Mouse (Mus musculus) gastrocnemius, adult 18-20 months (tissue): Measurements from ENCODE around the gene Dnaaf2. TPM values are rescaled to one million over a fixed set of nuclear protein-coding genes. Genes with fewer than 3 reads are reported as not detected.

Experiments used
- DNase-seq: peaks from one replicate; pipeline ENCODE4 v3.0.0; 2021; ENCODE audit warnings: low spot score
- total RNA-seq, 2 experiments: library from RNA; stranded (reverse); gene quantifications; 2 replicates each; pipeline ENCODE4 v1.2.3; 2021

Dnaaf2 gene
- total RNA-seq, 2 experiments from 2014 or later = 0.59 to 0.73 TPM

DNA sequence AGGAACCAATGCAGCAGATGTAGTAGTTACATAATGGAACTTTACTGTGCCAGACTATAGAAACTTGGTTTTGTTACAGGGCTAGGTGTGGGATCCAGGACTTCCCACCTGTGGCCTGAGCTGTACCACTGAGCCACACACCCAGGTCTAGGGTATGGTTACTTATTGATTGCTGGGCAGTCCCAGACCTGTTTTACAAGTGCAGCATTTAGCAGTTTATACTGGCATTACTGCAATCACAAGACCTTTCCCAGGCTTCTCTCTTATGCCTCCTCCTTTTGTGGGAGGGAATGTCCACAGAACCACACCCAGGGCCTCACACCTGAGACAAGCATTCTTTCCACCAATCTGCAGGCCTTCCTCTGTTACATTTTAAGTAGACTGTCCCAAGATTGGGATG, 756 bp upstream of the Dnaaf2 start:
- DNase-seq = no peak

DNA sequence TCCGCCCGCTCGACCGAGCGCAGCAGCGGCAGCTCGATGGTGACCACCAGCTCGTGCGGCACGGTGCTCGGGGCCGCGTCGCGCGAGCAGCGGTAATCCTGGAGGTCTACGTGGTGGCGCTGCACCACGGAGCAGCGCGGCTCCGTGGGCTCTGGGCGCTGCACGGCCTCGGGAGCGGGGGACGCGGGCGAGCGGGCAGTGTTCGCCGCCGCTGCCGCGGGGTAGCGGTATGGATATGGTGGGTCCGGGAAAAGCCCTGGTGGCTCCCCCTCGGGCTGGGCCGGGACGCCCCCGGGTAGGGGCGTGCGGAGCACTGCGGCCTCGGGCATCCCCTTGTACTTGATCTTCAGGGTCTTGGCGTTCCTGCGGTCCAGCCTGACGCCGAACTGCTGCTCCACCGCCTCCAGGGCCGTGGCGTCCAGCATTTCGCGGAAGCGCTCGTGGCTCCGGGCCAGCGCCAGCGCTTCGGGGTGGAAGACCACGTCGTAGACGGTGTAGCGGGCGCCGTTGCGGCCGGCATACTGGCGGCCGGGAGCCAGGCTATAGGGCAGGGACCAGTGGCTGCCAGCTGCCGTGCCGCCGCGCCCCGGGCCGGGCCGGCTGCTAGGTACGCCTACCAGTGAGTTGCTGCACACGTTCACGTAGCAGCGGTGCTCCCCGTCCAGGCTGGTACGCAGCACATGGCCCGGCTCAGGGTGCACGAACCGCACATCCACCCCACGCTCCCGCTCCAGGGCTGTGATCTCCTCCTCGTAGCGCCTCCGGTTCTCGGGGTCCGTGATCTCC, 658 bp downstream of the Dnaaf2 start:
- peak; percentile 34 for DNase-seq

DNA sequence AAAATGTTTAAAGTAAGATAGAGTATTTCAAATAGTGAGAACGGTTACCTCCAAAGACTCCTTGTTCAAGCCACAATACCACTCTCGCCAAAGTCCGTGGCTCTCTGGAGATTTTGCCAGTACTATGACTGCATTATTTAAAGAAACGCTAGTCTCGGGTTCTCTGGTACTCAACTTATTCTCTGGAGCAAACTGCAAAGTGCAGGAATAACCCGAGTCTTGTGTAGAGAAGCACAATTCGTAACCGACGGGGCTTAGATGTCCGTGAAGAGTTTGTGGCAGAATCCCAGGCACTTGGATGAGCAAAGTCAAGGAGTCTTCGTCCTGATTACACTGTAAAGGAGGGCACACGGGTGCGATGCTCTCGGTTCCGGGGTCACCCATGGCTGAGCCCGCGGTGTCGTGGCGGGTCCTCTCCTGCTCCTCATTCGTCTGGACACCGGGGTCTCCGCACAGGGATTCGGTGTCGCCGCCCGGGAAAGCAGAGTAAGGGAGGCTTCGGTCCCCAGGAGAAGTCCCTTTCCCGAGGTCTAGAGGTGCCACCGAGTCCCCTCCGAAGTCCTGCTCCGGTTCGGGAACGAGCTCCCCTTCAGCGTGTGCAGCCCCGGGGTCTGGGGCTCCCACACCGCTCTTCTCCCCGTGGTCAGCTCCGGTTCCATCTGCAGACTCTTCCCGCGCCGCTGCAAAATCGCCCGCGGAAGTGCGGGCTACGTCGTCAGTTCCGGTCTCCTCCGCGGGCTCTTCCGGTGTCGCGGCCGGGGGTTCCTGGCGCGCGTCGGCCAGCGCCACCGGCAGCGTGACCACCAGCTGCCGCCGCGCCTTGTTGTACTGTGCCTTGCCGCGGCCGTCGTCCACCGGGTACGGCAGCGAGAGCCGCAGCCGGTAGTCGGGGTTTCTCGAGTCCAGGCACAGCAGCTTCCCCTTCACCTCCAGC, 1.5 kb downstream of the Dnaaf2 start, which contains the start of gene Gm49383:
Gene Gm49383, minus strand, starts transcription at position 661 of the 934 bp plus-strand sequence.
- DNase-seq = peak; percentile 55

DNA sequence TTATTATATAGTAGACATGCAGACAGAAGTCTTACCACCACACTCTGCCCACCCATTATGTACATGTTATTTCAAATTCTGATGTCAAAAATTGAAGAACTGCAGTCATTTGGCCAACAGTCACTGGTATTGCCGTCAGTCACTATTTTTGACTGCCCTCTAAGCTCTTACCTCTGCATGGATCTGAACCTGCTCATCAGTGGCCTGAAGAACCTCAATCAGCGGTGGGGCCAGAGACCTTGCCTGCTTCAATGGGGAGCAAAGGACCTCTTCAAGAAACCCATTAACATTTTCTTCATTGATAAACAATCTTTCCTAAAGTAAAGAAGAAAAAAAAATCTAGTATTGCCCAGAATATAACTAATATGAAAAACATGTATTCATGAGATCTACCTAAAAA, 5.6 kb downstream of the Dnaaf2 start:
- DNase-seq = no peak

DNA sequence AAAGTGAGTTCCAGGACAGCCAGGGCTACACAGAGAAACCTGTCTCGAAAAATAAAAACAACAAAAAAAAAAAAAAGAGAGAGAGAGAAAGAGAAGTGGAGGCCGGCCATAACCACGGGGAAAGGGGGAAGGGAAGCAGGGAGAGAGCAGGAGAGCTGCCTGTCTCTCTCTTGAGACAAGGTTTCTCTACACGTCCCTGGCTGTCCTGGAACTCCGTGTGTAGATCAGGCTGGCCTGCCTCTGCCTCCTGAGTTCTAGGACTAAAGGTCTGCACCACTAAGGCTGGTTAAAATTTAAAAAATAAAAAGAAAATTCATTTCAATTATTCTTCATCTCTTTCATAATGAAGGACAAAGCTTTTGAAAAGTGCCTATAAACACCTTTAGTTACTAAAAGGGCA, 6.8 kb downstream of the Dnaaf2 start:
- no peak for DNase-seq

DNA sequence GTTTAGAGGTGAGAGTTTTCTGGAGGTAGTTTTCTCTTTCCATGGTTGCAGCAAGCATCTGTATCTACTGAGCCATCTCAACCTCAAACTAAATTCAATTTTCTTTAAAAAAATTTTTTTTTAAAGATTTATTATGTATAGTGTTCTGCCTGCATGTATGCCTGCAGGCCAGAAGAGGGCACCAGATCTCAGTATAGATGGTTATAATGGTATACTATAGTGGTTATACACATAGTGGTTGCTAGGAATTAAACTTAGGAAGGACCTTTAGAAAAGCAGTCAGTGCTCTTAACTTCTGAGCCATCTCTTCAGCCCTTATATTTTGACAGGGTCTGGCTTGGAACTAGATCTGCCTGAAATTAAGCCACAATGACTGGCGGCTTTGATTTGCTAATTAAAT, 7.7 kb downstream of the Dnaaf2 start:
- no peak for DNase-seq

DNA sequence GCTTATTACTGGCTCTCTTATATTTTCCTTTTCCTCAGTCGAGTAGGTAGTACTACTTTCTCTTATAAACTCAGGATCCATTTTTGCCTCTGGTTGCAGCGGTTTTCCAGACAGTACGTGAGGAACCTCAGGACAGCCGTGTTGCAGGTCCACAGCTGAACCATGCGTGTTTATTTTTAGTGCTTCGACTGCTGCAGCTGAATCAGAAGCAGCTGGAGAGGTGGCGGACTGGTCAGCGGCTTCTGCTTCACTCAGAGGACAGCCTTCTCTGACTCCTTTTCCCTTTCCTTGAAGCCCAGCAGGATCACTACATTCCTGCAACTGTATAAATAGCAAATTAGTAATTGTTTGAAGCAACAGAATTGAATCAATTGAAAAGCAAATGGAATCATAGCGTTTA, 8.2 kb downstream of the Dnaaf2 start:
- DNase-seq = no peak

DNA sequence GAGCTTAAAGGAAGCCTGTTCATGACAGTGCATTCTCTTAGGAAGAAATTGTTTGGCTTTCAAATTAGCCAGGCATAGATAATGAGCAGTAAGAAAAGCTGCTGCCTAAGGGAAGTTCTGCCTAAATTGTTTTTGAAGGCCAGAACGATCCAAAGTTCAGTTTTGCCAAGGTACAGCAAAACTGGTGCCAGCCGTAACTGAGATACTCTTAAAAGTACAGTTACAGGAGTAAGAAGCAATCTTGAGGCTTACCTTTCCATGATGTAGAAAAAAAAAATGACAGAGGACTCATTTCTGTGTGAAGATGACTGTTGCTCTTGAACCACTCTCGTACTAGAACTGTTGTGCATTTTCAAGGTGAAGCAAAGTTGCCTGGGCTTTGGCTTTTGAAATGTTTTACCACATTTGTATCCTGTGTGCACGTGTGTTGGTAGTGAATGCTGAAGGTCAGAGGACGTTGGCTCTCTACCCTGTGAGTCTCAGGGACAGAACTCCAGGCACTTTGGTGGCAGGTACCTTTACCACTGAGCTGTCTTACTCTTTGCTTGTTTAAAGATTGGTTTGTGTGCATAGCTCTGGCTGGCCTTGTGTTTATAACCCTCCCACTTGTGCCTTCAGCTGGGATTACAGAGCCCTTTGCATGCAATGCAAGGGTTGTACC, 11.3 kb downstream of the Dnaaf2 start:
- DNase-seq = no peak

DNA sequence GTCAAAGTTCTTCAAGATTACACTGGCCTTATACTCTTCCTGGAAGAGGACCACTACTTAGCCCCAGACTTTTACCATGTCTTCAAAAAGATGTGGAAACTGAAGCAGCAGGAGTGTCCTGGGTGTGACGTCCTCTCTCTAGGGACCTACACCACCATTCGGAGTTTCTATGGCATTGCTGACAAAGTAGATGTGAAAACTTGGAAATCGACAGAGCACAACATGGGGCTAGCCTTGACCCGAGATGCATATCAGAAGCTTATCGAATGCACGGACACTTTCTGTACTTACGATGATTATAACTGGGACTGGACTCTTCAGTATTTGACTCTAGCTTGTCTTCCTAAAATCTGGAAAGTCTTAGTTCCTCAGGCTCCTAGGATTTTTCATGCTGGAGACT, 12.9 kb downstream of the Dnaaf2 start:
- no peak for DNase-seq

DNA sequence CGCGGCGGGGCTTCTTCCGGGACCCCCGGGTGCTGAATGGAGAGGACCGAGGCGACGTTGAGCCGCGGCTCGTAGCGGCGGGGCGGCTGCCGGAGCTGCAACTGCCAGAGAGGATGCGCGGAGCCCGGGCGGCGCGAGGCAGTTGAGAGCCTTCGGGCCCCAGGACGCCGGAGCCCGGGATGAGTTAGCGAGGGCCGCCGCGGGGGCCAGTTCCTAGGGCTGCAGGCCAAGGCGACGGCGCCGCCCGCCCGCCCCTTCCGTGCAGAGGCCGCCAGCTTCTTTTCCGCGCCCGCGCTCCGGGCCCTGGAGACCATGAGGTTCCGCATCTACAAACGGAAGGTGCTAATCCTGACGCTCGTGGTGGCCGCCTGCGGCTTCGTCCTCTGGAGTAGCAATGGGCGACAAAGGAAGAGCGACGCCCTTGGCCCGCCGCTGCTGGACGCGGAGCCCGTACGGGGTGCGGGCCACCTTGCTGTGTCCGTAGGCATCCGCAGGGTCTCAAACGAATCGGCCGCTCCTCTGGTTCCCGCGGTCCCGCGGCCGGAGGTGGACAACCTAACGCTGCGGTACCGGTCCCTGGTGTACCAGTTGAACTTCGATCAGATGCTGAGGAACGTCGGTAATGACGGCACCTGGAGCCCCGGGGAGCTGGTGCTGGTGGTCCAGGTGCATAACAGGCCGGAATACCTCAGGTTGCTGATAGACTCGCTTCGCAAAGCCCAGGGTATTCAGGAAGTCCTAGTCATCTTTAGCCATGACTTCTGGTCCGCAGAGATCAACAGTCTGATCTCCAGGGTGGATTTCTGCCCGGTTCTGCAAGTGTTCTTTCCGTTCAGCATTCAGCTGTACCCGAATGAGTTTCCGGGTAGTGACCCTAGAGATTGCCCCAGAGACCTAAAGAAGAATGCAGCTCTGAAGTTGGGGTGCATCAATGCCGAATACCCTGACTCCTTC, 13.6 kb downstream of the Dnaaf2 start:
- peak; percentile 41 for DNase-seq

DNA sequence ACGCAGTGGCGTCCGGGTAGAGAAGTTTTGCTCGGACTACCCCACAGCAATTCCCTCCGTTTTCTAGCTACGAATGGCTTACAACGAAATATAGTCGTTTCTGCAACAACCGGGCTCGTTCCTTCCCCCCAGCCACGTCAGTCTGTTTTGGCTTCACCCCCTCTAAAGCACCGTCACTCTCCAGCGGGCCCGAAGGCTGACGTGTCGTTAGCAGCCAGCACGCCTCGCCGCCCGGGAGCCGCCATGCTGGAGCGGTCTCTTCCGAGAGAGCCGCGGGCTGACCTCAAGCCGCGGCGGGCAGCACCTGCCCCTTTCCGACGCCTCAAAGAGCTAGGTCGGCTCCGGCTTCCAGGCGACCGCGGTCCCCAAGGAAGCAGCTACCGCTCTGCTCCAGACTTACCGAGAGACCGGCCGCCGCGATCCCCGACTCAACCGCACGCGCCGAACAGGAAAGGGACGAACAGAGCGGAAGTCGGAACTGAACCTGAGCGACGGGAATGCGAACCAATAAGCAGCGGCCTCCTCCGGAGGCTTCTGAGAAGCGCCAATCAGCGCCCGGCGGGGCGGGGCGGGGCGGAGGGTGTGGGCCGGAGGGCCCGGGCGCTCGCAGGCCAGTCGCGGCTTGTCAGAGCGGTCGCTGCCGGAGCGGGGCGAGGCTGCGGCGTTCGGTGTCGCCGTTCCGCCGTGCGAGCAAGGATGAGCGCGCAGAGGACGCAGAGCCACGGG, 14.5 kb downstream of the Dnaaf2 start, which contains the start of the genes Rpl36al and Mgat2:
Gene Rpl36al, minus strand, starts transcription at position 501 of the 726 bp plus-strand sequence.
Gene Mgat2, plus strand, starts transcription at position 575 of the 726 bp plus-strand sequence.
- peak; percentile 99 for DNase-seq

DNA sequence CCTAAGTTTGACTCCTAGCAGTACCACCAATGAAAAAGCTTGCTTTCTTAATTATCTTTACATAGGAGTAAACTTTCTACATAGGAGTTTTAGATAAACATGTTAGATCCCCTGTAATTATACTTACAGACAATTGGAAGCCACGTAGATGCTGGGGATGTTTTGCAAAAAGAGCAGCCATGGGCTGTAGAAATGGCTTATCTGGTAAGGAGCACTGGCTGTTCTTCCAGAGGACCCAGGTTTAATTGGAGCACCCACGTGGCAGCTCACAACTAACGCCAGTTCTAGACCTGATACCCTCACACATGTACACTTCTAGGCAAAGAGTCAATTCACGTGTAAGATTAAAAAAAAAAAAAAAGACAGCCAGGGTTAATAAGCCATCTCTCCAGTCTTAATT, 16.4 kb downstream of the Dnaaf2 start:
- no peak for DNase-seq

DNA sequence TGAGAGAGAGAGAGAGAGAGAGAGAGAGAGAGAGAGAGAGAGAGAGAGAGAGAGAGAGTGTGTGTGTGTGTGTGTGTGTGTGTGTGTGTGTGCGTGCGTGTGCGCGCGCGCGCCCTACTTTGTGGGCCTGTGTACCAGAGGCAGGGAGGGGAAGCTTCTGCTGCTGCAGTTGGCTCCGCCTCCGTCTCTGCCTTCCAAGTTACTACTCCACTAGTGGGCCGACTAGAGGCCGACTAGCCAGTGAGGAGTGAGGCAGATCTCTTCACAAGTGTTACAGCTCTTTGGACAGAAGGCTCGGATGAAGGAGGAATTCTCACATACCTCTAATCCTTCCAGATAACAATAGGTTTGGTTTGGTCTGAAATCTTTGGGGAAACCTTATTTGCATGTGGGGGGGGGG, 18.9 kb downstream of the Dnaaf2 start:
- no peak for DNase-seq

DNA sequence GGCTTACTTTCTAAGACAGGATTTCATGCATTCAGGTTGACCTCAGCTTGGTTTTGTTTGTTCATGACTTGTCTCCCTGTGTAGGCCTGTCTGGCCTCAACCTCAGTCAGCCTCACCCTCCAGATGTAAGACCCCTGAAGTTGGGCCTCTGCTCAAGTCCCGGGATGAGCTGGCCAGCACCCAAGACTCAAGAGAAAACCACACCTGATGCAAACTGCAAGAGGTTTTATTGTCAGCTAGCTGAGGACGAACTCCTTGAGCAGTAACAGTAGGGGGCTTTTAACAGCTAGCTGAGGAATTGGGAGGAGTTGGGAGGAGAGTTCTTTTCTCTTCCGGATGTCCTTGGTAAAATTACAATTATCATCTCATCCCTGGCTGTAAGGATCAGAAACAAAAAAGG, 20.7 kb downstream of the Dnaaf2 start:
- DNase-seq = no peak

DNA sequence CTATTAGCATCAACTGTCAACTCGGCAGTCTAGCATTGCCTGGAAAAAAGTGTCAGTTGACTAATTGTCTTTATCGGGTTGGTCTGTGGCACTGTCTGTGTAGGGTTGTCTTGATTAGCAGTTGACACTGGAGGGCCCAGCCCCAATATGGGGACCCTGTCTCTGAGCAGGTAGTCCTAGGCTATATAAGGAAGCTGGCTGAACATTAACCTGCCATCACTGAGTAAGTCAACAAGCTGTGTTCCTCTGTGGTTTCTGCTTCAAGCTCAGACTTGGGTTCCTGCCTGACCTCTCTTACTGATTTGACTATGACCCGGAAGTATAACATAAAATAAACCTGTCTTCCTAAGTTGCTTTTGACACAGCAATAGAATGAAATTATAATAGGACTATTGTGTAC, 22.3 kb downstream of the Dnaaf2 start:
- no peak for DNase-seq

DNA sequence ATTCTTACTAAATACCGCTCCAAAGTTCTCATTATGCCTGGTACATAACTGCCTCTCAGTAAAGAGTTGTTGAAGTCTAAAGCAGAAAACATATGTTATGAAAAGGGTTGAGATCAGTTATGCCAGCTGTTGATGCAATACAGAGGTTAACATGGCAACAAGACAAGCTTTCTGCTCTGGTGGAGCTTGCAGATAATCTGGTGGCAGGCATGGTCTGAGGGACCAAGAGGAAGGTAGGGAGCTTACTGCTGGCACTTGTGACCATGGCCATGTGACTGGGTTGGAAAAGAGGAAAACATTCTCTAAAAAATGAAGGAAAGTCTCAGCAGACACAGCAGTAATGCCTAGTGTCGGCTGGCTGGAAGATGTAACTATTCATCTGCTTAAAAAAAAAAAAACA, 26.9 kb downstream of the Dnaaf2 start:
- DNase-seq = no peak

DNA sequence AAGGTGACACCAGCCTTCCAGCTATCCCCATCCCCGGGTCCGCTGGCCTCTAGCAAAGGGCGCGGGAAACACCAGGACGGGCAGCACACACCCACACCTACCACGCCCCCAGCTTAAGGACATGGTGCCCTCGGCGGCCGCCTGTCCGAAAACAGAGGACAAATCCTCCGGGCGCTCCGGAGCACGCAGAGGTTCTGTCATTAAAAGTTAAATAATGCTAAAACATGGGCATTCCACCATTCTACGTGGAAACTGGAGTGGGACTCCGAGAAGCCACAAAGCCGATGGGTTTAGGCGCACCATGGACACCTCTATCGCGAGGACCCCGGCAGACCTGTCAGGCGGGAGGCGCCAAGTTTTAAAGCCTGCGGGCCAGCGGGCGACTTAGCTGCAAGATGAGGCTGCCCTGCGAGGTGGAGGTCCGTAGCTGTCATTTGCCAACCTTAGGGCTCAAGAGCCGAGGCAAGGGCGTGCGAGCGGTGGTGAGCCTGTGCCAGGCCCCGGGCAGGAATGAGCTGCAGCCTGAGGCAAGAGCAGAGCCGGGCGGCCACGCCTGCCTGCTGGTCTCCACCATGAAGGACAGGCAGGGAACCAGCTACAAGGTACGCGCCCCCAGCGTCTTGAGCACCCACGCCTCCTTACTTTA, 29.6 kb downstream of the Dnaaf2 start, which contains the start of gene Lrr1:
Gene Lrr1, plus strand, starts transcription at position 354 of the 646 bp plus-strand sequence.
- peak; percentile 89 for DNase-seq

DNA sequence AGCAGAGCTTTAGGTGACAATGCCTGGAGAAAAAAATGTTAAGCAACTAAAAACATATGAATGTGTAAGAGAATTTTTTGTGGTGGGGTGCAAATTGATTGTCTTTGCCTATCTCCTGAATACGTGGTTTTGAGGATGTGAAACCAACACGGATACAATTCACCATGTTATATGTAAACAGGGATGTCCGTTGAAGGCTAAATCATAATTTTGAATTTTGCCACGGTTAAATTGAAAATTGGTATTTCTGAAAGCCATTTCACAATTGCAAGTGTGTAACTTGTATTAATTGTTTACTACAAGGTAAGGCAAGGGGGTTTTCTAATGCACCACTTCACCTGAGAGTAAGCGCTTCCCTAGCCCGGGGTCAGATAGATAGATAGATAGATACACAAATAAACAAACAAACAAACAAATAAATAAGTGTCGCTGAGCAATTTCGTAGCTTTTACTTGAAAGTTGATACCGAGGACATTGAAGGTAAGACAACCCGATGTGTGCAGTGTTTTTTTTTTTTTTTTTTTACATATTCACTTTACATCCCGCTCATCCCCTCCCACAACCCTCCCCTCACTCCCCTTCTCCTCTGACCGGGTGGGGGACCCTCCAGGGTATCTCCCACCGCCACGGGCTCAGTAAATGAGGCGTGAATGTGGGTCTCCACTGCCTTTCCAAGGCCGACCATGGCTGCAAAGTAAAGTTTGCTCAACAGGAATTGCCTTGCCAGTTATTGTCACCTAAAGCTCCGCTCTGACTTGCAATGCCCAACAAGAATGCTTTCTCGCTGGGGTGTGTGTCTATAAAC, 30.4 kb downstream of the Dnaaf2 start:
- DNase-seq = no peak
